Mouse (Mus musculus): ENCODE data around the gene Dnaja1. TPM values are rescaled to one million over a fixed set of nuclear protein-coding genes. Genes with fewer than 3 reads are reported as not detected.

Gene Dnaja1
- polyA plus RNA-seq (2015; fragmentation: Nextera tagmentation; extraction: Ambion mirVana), result 628 and 666 TPM in 2 replicates

DNA sequence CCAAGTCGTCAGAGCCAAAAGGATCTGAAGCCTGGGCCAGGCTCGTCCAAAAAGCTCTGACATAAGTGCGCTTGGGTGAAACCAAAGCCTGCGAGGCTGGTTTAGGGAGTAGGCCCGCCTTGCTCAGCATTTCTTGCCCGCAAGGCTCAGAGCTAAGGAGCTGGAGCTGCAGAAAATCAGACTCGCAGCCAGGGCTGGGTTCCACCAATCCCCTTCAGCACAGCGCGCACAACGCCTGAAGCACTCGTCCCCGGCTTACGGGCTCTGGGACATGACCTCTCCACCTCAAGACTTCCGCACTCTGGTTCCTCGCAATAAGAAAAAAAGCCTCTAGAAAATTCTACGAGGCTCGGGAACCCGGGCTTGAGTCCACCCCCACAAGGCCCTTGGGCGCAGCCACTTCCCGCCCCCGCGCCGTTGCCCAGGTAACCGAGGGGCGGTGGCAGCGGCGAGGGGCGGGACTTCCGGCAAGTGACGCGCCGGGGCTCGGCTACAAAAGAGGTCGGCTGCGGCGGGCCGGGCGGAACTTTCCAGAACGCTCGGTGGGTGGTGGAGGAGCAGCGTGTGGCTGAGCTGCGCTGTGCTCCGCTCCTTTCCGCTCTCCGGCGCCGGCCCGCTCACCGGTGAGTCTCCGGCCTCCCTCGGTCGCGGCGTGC lies at the start of gene Dnaja1:
Dnaja1 (plus strand) TSS at position 140 of the 656 bp plus-strand sequence.
- under 1% methylated on average over 54 of the region's 54 CpGs for WGBS
- peaks cover 5% of the 10 kb centered on the region; the same call in 1 of the 2 replicates for H3K36me3 ChIP-seq (replicated peaks)
- ATAC-seq (replicated peaks), result peak; percentile 95
- no peaks in the 10 kb centered on the region for H3K27me3 ChIP-seq (replicated peaks)
- H3K27ac ChIP-seq, result peak within 1 kb of the TSS; percentile 100
- H3K9me3 ChIP-seq, result no peaks in the 10 kb centered on the region
- peaks cover 46% of the 10 kb centered on the region for H3K4me1 ChIP-seq
- peak within 1 kb of the TSS; percentile 72 for H3K4me2 ChIP-seq
- H3K9ac ChIP-seq, result peak within 1 kb of the TSS; percentile 97
- peak within 1 kb of the TSS; percentile 84 for H3K4me3 ChIP-seq

DNA sequence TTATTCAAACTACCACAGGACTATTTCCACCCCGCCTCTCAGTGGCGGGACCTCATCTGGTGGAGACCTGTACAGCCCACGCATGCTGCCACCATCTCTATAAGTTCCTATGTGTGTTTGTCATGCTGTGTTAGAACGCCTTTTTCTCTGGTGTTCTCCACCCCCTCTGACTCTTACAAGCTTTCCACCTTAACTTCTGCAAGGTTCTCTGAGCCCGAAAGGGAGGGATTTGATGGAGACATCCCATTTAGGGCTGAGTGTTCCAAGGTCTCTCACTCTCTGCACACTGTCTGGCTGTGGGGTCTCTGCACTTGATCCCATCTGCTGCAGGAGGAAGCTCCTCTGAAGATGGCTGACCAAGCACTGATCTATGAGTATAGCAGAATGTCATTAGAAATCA lies 48.4 kb upstream of the Dnaja1 start:
- WGBS, result 94% methylated on average over 5 of the region's 5 CpGs
- no peak for ATAC-seq (replicated peaks)
- Histone ChIP-seq H3K4me1 (peaks cover 16% of the 10 kb centered on the region), H3K9ac (no peak overlapping the region), H3K4me3 (no peak overlapping the region), H3K4me2 (no peak overlapping the region), H3K27me3 (replicated peaks) (no peaks in the 10 kb centered on the region), H3K9me3 (no peaks in the 10 kb centered on the region), H3K27ac (no peak overlapping the region), H3K36me3 (replicated peaks) (no peaks in the 10 kb centered on the region)

DNA sequence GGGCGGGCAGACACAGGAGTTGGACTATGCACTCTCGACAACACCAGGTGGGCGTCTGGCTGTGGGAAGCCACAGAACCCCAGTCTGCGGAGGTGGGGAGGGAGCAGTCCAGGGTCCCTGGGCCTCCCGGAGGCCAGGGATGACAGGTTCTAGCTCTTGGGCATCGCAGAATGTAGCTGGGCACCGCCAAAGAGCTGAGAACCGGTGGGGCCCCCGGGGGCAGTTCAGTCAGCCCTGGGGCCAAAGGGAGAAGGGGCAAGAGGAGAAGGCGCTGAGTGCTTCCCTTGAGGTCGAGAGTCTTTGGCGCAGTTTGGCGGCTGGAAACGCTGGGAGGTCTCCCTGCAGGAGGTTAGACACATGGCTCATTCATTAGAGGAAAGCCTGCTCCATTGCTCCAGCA lies 45.6 kb upstream of the Dnaja1 start:
- peaks cover 12% of the 10 kb centered on the region for H3K4me1 ChIP-seq
- no peak overlapping the region for H3K4me3 ChIP-seq
- peak overlapping the region; percentile 45 for H3K4me2 ChIP-seq
- 19% methylated on average over 14 of the region's 14 CpGs for WGBS
- H3K36me3 ChIP-seq (replicated peaks), result no peaks in the 10 kb centered on the region
- H3K9me3 ChIP-seq, result no peaks in the 10 kb centered on the region
- ATAC-seq (replicated peaks), result peak; percentile 31; the same call in 1 of the 2 replicates
- H3K27ac ChIP-seq, result no peak overlapping the region
- H3K9ac ChIP-seq, result no peak overlapping the region
- H3K27me3 ChIP-seq (replicated peaks), result no peaks in the 10 kb centered on the region

DNA sequence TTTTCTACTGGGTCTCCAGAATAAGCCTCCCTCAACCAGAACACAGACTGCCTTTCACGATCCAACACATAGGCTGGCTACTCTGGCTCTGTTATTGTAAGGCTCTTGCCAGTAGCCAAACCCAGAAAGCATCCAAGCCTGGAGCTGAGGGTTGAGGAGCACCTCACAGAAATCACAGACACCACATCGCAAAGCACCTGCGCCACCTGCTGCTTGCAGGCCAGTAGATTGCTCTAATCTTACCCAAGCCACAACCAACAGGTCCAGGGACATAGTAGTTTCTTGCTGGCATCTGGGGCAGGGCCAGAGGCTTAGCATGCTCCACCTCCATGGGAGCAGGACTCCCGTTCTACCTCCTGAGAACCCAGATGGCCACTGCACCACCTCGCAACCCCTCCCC lies 44.8 kb upstream of the Dnaja1 start:
- ATAC-seq (replicated peaks), result peak; percentile 46
- H3K36me3 ChIP-seq (replicated peaks), result no peaks in the 10 kb centered on the region
- no peaks in the 10 kb centered on the region for H3K27me3 ChIP-seq (replicated peaks)
- H3K4me1 ChIP-seq, result peaks cover 12% of the 10 kb centered on the region
- no peak overlapping the region for H3K4me3 ChIP-seq
- no peak overlapping the region for H3K27ac ChIP-seq
- H3K9me3 ChIP-seq, result no peaks in the 10 kb centered on the region
- H3K4me2 ChIP-seq, result peak overlapping the region; percentile 45; the same call in 1 of the 2 replicates
- no peak overlapping the region for H3K9ac ChIP-seq
- 52% methylated on average over 5 of the region's 5 CpGs for WGBS

DNA sequence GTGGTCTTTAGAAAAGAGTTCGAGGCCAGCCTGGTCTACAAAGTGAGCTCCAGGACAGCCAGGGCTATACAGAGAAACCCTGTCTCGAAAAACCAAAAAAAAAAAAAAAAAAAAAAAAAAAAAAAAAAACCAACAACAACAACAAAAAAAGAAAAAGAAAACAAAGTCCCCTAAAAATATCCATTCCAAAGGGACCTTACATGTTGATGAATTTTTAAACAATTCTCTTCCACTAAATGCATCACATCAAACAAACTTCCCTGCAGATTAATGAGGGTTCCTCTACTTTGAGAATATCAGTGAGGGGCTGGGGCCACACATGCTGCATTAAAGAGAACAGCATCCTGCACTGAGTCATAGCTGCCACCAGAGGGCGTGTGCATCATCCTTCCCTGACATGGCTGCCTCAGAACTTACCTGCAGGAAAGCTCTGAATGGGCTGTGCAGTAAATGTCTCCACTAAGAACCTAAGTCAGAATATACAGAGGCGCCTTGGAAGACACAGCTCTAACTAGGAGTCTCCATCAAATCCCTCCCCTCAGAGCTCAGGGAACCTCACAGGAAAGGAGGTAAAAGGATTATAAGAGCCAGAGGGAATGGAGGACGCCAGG lies 41.6 kb upstream of the Dnaja1 start:
- 53% methylated on average over 5 of the region's 5 CpGs for WGBS

DNA sequence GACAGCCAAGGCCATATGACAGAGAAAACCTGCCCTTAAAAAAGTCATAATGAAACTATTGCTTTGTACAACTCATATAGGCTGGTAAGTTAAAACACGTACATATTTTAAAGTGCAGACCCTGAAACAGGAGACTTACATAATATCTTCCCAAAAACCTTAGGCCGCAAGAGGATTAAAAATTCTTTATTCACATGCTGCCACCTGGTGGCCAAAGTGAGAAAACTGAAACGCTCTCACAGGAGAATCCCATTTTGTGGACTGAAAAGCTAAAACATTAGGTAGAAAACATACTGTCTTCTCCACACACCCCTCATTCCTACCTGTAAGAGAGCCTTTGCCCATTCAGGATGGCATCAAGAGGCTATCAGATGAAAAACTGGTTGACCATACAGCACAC lies 40.0 kb upstream of the Dnaja1 start:
- no peak overlapping the region for H3K4me3 ChIP-seq
- 24% methylated on average over 3 of the region's 3 CpGs for WGBS
- H3K9me3 ChIP-seq, result no peaks in the 10 kb centered on the region
- H3K27ac ChIP-seq, result no peak overlapping the region
- H3K9ac ChIP-seq, result no peak overlapping the region
- no peaks in the 10 kb centered on the region for H3K27me3 ChIP-seq (replicated peaks)
- peaks cover 6% of the 10 kb centered on the region; the same call in 1 of the 2 replicates for H3K36me3 ChIP-seq (replicated peaks)
- H3K4me1 ChIP-seq, result peaks cover 4% of the 10 kb centered on the region
- no peak overlapping the region for H3K4me2 ChIP-seq
- 0 out of 2 replicates have a peak, but pooled peaks have one; percentile 13 for ATAC-seq (replicated peaks)

More for the DNA sequence above, 41.6 kb upstream of the Dnaja1 start:
- Histone ChIP-seq H3K27ac (no peak overlapping the region), H3K9me3 (no peaks in the 10 kb centered on the region), H3K27me3 (replicated peaks) (no peaks in the 10 kb centered on the region), H3K4me3 (no peak overlapping the region), H3K36me3 (replicated peaks) (no peaks in the 10 kb centered on the region; the same call in 1 of the 2 replicates), H3K4me1 (peaks cover 12% of the 10 kb centered on the region), H3K4me2 (no peak overlapping the region), H3K9ac (no peak overlapping the region)
- ATAC-seq (replicated peaks), result no peak

DNA sequence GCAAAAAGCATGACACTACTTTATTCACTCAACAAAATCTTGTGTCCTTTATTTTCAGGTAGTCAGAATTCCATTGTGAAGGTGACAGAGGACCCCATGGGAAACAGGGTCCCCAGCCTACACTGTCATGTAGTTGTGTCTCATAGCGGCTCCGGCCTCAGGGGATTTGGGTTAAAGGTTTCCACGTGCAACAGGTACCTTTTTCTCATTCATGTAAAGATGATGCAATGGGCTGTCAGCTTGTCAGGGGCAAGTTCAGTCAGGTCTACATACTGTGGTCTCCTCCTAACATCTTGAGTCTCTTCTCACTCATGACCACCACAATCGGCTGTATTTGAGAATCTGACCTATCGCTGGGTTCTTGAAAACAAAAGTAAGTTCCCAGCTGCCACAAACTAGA lies 39.6 kb upstream of the Dnaja1 start:
- Histone ChIP-seq H3K36me3 (replicated peaks) (peaks cover 7% of the 10 kb centered on the region), H3K4me1 (no peaks in the 10 kb centered on the region), H3K9me3 (no peaks in the 10 kb centered on the region), H3K9ac (no peak overlapping the region), H3K27ac (no peak overlapping the region), H3K4me3 (no peak overlapping the region), H3K27me3 (replicated peaks) (no peaks in the 10 kb centered on the region), H3K4me2 (no peak overlapping the region)
- 0 out of 2 replicates have a peak, but pooled peaks have one; percentile 22 for ATAC-seq (replicated peaks)
- 92% methylated on average over 5 of the region's 5 CpGs for WGBS

DNA sequence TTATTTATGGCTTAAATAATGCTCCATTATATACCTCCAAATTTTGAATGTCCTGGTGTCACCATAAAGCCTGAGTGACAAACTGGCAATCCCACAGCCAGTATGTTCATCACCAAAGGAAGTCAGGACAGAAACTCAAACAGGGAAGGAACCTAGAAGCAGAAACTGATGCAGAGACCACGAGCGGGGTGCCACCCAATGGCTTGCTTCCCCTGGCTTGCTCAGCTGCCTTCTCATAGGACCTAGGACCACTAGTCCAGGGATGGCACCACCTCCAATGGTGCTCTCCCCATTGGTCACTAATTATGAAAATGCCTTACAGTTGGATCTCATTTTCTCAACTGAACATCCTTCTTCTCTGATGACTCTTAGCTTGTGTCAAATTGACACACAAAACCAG lies 38.6 kb upstream of the Dnaja1 start:
- Histone ChIP-seq H3K4me1 (no peaks in the 10 kb centered on the region), H3K27me3 (replicated peaks) (no peaks in the 10 kb centered on the region), H3K27ac (no peak overlapping the region), H3K4me3 (no peak overlapping the region), H3K4me2 (no peak overlapping the region), H3K36me3 (replicated peaks) (peaks cover 11% of the 10 kb centered on the region), H3K9me3 (no peaks in the 10 kb centered on the region), H3K9ac (no peak overlapping the region)
- WGBS, result 88% methylated on average over 2 of the region's 2 CpGs
- ATAC-seq (replicated peaks), result no peak

DNA sequence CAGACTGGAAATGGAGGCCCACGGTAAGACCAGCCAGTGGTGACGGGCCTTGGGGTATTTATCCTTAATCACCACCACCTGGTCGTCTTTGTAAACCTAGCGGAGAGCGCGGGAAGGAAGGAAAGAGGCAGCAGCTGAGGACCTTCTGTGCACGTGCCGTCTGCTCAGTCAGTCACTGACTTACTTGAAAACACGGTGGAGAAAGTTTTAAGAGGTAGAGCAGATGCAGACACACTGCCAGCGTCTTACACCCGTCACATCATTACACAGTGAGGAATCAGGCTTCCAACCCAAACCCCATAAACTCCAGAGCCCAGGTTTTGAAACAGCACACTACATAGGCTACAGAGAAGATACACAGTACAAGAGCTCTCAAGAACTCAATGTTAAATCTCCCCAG lies 30.9 kb upstream of the Dnaja1 start:
- Histone ChIP-seq H3K9me3 (no peaks in the 10 kb centered on the region), H3K27me3 (replicated peaks) (no peaks in the 10 kb centered on the region), H3K27ac (no peak overlapping the region), H3K4me3 (no peak overlapping the region), H3K4me1 (no peaks in the 10 kb centered on the region), H3K9ac (no peak overlapping the region), H3K36me3 (replicated peaks) (peaks cover 40% of the 10 kb centered on the region), H3K4me2 (no peak overlapping the region)
- 94% methylated on average over 11 of the region's 11 CpGs for WGBS
- ATAC-seq (replicated peaks), result no peak

DNA sequence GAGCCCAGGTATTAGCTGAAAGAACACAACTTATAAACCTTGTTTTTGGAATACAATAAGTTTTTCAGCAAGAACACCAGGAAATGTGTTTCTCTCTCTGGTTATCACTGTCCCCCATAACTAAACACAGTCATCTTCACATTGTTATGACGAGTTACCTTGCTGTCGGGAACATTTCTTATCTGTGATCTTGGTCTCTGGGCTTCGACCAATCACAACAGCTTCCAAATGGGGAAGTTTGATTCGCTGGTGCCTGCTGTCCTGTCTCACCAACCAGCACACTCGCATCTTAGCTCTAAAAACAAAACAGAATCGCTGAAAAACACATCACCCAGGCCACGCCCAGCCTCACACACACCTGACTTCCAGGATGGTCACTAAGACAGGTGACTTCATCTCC lies 24.9 kb upstream of the Dnaja1 start:
- 85% methylated on average over 7 of the region's 7 CpGs for WGBS

DNA sequence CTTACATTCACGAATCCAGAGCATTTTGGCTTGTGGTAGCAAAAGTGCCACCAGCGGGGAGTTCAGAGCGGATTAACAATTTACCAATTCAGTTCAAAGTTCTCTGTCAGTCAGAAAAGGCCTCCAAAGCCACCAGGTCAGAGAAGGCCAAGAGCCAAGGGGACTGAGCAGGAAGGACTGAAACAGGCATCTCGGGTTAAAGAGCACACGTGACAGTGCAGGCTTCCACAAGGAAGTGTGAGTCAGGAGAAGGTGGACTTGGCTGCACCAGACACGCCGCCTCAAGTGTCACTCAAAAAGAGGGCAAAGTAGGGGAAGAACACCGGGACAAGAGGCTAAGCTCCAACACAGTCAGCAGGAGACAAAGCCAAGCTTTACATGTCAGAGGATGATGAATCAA lies 21.7 kb upstream of the Dnaja1 start:
- no peak overlapping the region for H3K27ac ChIP-seq
- 85% methylated on average over 8 of the region's 8 CpGs for WGBS

More for the DNA sequence above, 24.9 kb upstream of the Dnaja1 start:
- Histone ChIP-seq H3K36me3 (replicated peaks) (peaks cover 25% of the 10 kb centered on the region), H3K27ac (no peak overlapping the region), H3K9ac (no peak overlapping the region), H3K4me3 (no peak overlapping the region), H3K4me2 (no peak overlapping the region), H3K27me3 (replicated peaks) (no peaks in the 10 kb centered on the region), H3K9me3 (no peaks in the 10 kb centered on the region), H3K4me1 (peaks cover 15% of the 10 kb centered on the region)
- ATAC-seq (replicated peaks), result no peak

DNA sequence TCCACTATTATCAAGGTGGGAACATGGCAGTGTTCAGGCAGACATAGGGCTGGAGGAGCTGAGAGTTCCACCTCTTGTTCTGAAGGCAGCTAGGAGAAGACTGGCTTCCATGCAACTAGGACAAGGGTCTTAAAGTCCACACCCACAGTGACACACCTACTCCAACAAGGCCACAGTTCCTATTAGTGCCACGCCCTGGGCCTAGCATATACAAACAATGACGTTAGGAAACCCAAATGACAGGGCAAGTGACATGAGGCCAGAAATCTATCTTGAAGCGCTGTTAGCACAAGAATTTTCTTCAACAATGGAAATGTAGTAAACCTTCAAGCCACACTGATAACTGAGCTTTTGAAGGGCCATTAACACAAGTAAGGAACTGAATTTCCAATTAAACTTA lies 20.2 kb upstream of the Dnaja1 start:
- no peaks in the 10 kb centered on the region for H3K9me3 ChIP-seq
- H3K4me3 ChIP-seq, result peak overlapping the region; percentile 62
- WGBS, result 87% methylated on average over 3 of the region's 3 CpGs
- peaks cover 30% of the 10 kb centered on the region for H3K4me1 ChIP-seq
- peak overlapping the region; percentile 70 for H3K9ac ChIP-seq
- peaks cover 3% of the 10 kb centered on the region; the same call in 1 of the 2 replicates for H3K36me3 ChIP-seq (replicated peaks)
- H3K27ac ChIP-seq, result no peak overlapping the region; the same call in 1 of the 2 replicates
- H3K27me3 ChIP-seq (replicated peaks), result no peaks in the 10 kb centered on the region
- H3K4me2 ChIP-seq, result peak overlapping the region; percentile 82
- no peak for ATAC-seq (replicated peaks)

More for the DNA sequence above, 21.7 kb upstream of the Dnaja1 start:
- ATAC-seq (replicated peaks), result no peak
- Histone ChIP-seq H3K27me3 (replicated peaks) (no peaks in the 10 kb centered on the region), H3K9ac (no peak overlapping the region), H3K4me1 (peaks cover 30% of the 10 kb centered on the region), H3K4me3 (no peak overlapping the region), H3K36me3 (replicated peaks) (peaks cover 14% of the 10 kb centered on the region; the same call in 1 of the 2 replicates), H3K4me2 (no peak overlapping the region), H3K9me3 (no peaks in the 10 kb centered on the region)

All from midbrain, embryonic 15.5 days (tissue).